Mouse (Mus musculus) ES-E14 (cell line): ENCODE measurements around the gene Dpp6.

Experiments used
- CHD2 ChIP-seq: IDR thresholded peaks from 2 replicates; pipeline ENCODE4 v1.6.1; 2014; ENCODE audit warnings: mild to moderate bottlenecking, low read depth, low read length, inconsistent platforms
- HCFC1 ChIP-seq: IDR thresholded peaks from 2 replicates; pipeline ENCODE4 v1.6.1; 2012; ENCODE audit warnings: low read length, inconsistent platforms, borderline replicate concordance; ENCODE audit not compliant: insufficient read depth
- ZC3H11A ChIP-seq: IDR thresholded peaks from 2 replicates; pipeline ENCODE4 v1.6.1; 2012; ENCODE audit warnings: low read depth, mild to moderate bottlenecking, inconsistent platforms, low read length, borderline replicate concordance
- ZNF384 ChIP-seq: IDR thresholded peaks from 2 replicates; pipeline ENCODE4 v1.6.1; 2012; ENCODE audit warnings: low read depth, low read length, inconsistent platforms

DNA sequence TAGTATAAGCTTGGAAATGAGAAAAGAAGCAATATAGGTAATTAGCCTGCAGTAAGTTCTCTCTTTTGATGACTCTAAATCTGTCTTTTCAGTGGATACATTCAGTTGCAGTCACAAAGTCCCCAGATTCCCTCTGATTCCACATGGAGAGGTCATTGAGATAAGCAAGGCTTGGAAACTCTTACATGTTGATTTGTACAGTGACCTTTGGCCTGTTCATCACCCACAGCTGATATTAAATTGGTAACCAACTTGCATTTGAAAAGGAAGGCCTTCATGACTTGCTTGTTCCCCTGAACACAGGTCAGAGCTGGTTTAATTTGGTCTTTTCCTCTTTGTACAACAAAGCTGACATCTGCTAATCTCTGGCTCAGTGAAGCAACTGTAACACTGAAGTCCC, 434.4 kb downstream of the Dpp6 start:
- no peak for TF ChIP-seq HCFC1
- no peak for TF ChIP-seq CHD2
- TF ChIP-seq ZNF384 = no peak
- no peak for TF ChIP-seq ZC3H11A
